Mouse (Mus musculus) hindbrain, embryonic 11.5 days (tissue): ENCODE data around the gene Fgfr2. TPM values are rescaled to one million over a fixed set of nuclear protein-coding genes. Genes with fewer than 3 reads are reported as not detected.
"Not testable (repeated sequence)": the region's sequence is repeated elsewhere in the genome, so short reads cannot be mapped to it uniquely, and the experiment has no call there.

ENCODE experiments used
- ATAC-seq: fragments of 200-750 bp; cut with Nextera tagmentation; 2 replicates; pipeline ENCODE4 v1.8.0; 2017; ENCODE audit warnings: mild to moderate bottlenecking, moderate TSS enrichment, moderate library complexity; ENCODE audit not compliant: low FRiP score
- DNase-seq: peaks from one replicate; pipeline ENCODE4 v3.0.0-alpha.2; 2015; ENCODE audit warnings: low spot score
- H3K27ac ChIP-seq: fragments of 300-500 bp; sonication (generic); 2 replicates; pipeline ENCODE4 v1.5.1; 2014; ENCODE audit warnings: mild to moderate bottlenecking, low read depth, low read length
- H3K27me3 ChIP-seq: fragments of 300-500 bp; sonication (generic); 2 replicates; pipeline ENCODE4 v1.6.1; 2014; ENCODE audit warnings: mild to moderate bottlenecking, low read length, moderate library complexity, mixed read lengths; ENCODE audit not compliant: control insufficient read depth, insufficient read depth
- H3K36me3 ChIP-seq: fragments of 300-500 bp; sonication (generic); 2 replicates; pipeline ENCODE4 v1.6.1; 2014; ENCODE audit warnings: mild to moderate bottlenecking, low read length, moderate library complexity, mixed read lengths; ENCODE audit not compliant: control insufficient read depth, insufficient read depth
- H3K4me1 ChIP-seq: fragments of 300-500 bp; sonication (generic); replicated peaks from 2 replicates; pipeline ENCODE4 v1.6.1; 2014; ENCODE audit warnings: low read length, mixed read lengths; ENCODE audit not compliant: control insufficient read depth, insufficient read depth
- H3K4me2 ChIP-seq: fragments of 300-500 bp; sonication (generic); replicated peaks from 2 replicates; pipeline ENCODE4 v1.6.1; 2014; ENCODE audit warnings: mild to moderate bottlenecking, low read depth, low read length
- H3K4me3 ChIP-seq: fragments of 300-500 bp; sonication (generic); 2 replicates; pipeline ENCODE4 v1.5.1; 2014; ENCODE audit warnings: low read depth, low read length
- H3K9ac ChIP-seq: fragments of 300-500 bp; sonication (generic); 2 replicates; pipeline ENCODE4 v1.6.1; 2014; ENCODE audit warnings: low read depth, low read length
- H3K9me3 ChIP-seq: fragments of 300-500 bp; sonication (generic); 2 replicates; pipeline ENCODE4 v1.6.1; 2016; ENCODE audit warnings: low read length; ENCODE audit not compliant: control insufficient read depth
- WGBS: fragments of 180-500 bp; shearing (Covaris S2); extraction: QIAGEN DNeasy Blood & Tissue Kit; methylation state at CpG from one replicate; pipeline ENCODE4 v1.1.7; 2014; 5-methylcytosine and 5-hydroxymethylcytosine counted together
- polyA plus RNA-seq: library from polyadenylated mRNA; unstranded; fragments of >200 nt; fragmentation: Nextera tagmentation; extraction: Ambion mirVana; gene quantifications from 2 replicates; pipeline ENCODE4 v1.2.1, GENCODE M21; 2014

Gene Fgfr2
- polyA plus RNA-seq, 1 experiment from 2014 or later: 71.3 TPM

DNA sequence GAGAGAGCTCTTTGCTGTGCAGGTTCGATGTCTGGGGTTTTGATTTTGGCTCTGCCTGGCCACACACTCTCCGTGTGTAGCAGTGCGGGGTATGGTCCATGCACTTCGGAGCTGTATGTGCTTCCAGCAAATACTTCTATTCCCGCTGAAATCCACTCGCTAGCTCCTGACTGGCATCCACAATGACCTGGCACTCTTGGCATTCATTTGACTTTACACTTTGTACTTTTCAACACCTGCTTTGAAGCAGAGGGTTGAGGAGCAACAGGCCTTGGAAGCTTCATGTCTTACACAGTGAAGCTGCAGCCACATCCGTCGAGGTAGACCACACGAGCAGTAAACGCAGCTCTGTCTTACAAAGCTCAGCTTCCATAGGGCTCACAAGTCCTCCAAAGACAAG lies 2715.5 kb downstream of the Fgfr2 start:
- no peak overlapping the region for H3K4me2 ChIP-seq
- no peaks in the 10 kb centered on the region for H3K27me3 ChIP-seq
- DNase-seq: no peak
- no peak for ATAC-seq
- 91% methylated on average over 10 of the region's 10 CpGs for WGBS
- no peak overlapping the region for H3K4me3 ChIP-seq
- H3K36me3 ChIP-seq: no peaks in the 10 kb centered on the region
- no peaks in the 10 kb centered on the region for H3K4me1 ChIP-seq
- H3K27ac ChIP-seq: no peak overlapping the region
- H3K9ac ChIP-seq: no peak overlapping the region
- H3K9me3 ChIP-seq: no peaks in the 10 kb centered on the region

DNA sequence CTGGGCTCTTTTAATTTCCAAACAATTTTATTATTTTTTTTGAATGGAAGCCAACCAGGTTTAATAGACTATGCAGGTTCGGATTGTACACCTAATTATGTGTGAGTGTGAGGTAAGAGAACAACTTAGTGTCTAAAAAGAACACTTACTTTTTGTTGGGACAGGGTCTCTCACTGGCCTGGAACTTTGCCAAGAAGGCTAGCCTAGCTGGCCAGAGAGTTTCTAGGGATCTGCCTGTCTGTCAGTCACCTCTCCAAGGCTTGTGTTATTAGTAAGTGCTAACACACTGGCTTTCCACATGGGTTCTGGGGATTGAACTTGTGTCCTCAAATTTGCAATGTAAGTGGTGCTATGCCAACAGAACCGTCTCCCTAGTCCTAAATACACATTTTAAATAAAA lies 2719.8 kb downstream of the Fgfr2 start:
- Histone ChIP-seq H3K4me3 (no peak overlapping the region), H3K27me3 (no peaks in the 10 kb centered on the region), H3K9ac (no peak overlapping the region), H3K4me1 (no peaks in the 10 kb centered on the region), H3K9me3 (no peaks in the 10 kb centered on the region), H3K36me3 (no peaks in the 10 kb centered on the region), H3K27ac (no peak overlapping the region), H3K4me2 (no peak overlapping the region)
- DNase-seq: no peak
- 86% methylated on average over 2 of the region's 2 CpGs for WGBS
- no peak for ATAC-seq

DNA sequence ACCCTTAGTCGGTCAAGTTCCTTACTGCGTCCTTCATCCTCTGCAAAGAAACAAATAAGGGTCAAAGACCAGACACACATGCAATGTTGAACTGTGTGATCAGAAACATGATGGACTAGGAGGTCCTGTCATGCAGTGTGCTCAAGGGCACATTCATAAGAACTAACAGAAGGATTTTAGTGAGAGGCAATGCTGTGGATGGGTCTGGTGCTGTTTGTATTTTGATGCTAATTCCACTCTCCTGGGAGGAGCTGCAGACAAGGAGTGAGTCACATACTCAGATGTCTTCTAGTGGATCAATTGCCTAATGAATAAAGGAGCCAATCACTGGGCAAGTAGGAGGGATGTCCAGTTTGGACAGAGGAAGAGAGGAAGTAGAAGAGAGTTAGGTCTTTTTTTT lies 2728.5 kb downstream of the Fgfr2 start:
- H3K9ac ChIP-seq: no peak overlapping the region
- no peak overlapping the region for H3K4me2 ChIP-seq
- H3K36me3 ChIP-seq: no peaks in the 10 kb centered on the region
- H3K27ac ChIP-seq: no peak overlapping the region
- no peaks in the 10 kb centered on the region for H3K27me3 ChIP-seq
- WGBS: 91% methylated on average over 2 of the region's 2 CpGs
- no peak overlapping the region for H3K4me3 ChIP-seq
- no peaks in the 10 kb centered on the region for H3K9me3 ChIP-seq
- H3K4me1 ChIP-seq: no peaks in the 10 kb centered on the region
- no peak for DNase-seq
- no peak for ATAC-seq

DNA sequence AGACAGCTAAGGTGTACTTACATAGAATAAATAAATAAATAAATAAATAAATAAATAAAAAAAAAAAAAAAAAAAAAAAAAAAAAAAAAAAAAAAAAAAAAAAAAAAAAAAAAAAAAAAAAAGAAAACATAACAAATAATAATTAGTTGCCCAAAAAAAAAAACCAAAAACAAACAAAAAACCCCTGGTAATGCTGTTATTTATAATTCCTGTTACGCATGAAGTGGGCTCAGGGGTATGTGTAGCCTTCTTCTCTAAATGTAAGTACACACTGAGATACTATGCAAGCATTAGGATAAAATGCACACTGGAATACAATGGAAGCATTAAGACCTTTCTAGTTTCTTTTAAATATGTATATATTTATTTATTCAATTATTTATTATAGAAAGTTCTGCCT lies 2733.1 kb downstream of the Fgfr2 start:
- H3K9me3 ChIP-seq, H3K4me1 ChIP-seq, H3K27me3 ChIP-seq, ATAC-seq, H3K36me3 ChIP-seq, H3K9ac ChIP-seq, DNase-seq, H3K27ac ChIP-seq, H3K4me2 ChIP-seq, H3K4me3 ChIP-seq: not testable (repeated sequence)
- WGBS: 98% methylated on average over 1 of the region's 1 CpGs

DNA sequence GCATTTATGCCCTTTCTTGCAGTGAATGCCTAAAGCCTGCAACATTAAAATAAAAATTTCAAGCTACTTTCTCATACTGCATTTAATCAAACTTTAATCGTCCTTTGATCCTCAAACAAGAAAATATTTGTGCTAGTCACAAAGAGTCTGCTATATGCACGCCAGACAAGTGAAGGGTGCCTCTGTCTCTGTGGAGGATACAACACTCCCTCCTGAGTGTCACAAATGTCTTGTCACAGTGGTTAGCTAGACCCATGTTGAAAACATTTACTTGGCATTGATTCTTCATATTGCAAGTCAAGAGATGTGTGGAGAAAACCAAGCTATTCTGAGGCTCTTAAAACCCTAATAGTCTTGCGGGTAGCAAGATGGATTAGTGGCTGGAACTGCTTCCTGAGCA lies 2736.8 kb downstream of the Fgfr2 start:
- peak overlapping the region; percentile 58 for H3K27ac ChIP-seq
- no peak overlapping the region for H3K4me3 ChIP-seq
- no peak overlapping the region for H3K9ac ChIP-seq
- H3K36me3 ChIP-seq: no peaks in the 10 kb centered on the region
- WGBS: 41% methylated on average over 3 of the region's 3 CpGs
- DNase-seq (no peak), ATAC-seq (no peak)
- H3K27me3 ChIP-seq: no peaks in the 10 kb centered on the region
- no peaks in the 10 kb centered on the region for H3K9me3 ChIP-seq
- peaks cover 2% of the 10 kb centered on the region; the same call in 1 of the 2 replicates for H3K4me1 ChIP-seq
- no peak overlapping the region for H3K4me2 ChIP-seq

DNA sequence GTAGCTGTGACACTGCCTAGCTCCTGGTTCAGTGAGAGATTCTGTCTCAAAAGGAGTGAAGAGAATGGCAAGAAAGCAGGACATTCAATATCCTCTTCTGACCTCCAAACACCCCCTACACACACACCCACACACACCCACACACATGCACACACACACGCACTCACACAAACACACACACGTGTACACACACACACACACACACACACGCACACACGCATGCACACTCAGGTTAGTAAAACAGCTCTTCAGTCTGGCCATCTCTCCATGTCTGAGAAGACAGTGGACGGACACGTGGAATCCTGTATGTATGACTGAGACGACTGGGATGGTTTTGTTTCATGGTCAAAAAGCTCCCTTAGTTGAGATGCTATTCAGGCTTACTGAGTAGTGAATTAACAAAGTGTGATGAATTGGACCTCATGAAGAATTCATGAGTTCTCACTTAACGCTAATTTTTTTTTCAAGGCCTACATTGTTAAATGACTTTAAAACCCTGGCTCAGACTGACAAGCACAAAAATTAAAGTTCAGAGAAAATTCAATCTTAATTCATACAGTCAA lies 2737.3 kb downstream of the Fgfr2 start:
- no peaks in the 10 kb centered on the region for H3K36me3 ChIP-seq
- no peaks in the 10 kb centered on the region for H3K9me3 ChIP-seq
- DNase-seq: no peak
- peak; percentile 57; the same call in 1 of the 2 replicates for ATAC-seq
- no peak overlapping the region for H3K4me2 ChIP-seq
- H3K9ac ChIP-seq: no peak overlapping the region
- peaks cover 2% of the 10 kb centered on the region; the same call in 1 of the 2 replicates for H3K4me1 ChIP-seq
- H3K27ac ChIP-seq: peak overlapping the region; percentile 53
- no peaks in the 10 kb centered on the region for H3K27me3 ChIP-seq
- H3K4me3 ChIP-seq: no peak overlapping the region
- 53% methylated on average over 8 of the region's 8 CpGs for WGBS

DNA sequence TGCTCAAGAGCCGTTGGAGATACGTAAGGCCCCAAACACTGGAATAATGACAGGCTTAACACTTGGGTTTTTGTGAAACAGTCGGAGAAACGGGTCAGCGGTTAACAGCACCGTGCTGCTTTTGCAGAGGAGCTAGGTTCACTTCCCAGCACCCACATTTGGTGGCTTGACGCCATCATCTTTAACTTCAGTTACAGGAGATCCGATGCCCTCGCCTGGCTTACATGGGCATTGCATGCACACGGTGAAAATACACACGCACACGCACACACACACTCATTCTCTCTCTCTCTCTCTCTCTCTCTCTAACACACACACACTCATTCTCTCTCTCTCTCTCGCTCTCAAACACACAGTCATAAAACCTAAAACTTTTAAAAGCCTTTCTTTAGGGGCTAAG lies 2741.0 kb downstream of the Fgfr2 start:
- H3K36me3 ChIP-seq: no peaks in the 10 kb centered on the region
- no peak overlapping the region for H3K9ac ChIP-seq
- DNase-seq: no peak
- no peak overlapping the region for H3K27ac ChIP-seq
- H3K4me1 ChIP-seq: peaks cover 2% of the 10 kb centered on the region; the same call in 1 of the 2 replicates
- H3K9me3 ChIP-seq: no peaks in the 10 kb centered on the region
- H3K4me3 ChIP-seq: no peak overlapping the region
- no peak overlapping the region for H3K4me2 ChIP-seq
- no peaks in the 10 kb centered on the region for H3K27me3 ChIP-seq
- ATAC-seq: no peak
- 89% methylated on average over 13 of the region's 13 CpGs for WGBS

DNA sequence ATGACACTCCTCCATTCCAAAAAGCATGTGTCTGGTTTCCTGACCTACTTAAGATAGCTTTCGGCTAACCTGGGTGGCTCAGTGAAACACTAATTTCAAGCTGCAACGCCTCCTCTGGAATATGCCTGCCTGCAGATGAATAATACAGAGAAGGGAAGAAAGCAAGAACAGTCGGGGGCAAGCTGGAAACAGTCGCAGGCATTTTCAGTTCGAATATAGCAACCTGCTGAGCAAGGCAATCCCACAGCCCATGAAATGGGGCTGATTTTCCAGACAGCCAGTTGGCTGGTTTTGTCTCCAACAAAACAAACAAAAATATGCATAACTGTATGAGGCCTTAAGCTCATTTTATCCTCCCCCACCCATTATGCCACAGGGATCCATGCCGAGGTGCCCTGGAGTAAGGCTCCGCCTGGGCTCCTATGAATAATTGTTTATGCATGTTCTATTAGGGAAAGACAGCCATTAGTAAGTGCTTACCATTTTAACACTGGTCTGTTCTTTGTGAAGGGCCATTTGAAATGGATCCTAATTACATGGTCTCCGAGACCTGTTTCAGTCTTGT lies 2741.7 kb downstream of the Fgfr2 start:
- Histone ChIP-seq H3K9me3 (no peaks in the 10 kb centered on the region), H3K4me1 (peaks cover 2% of the 10 kb centered on the region; the same call in 1 of the 2 replicates), H3K36me3 (no peaks in the 10 kb centered on the region), H3K4me3 (no peak overlapping the region), H3K27me3 (no peaks in the 10 kb centered on the region), H3K27ac (peak overlapping the region; percentile 24; the same call in 1 of the 2 replicates), H3K9ac (no peak overlapping the region), H3K4me2 (no peak overlapping the region)
- ATAC-seq: 0 out of 2 replicates have a peak, but pooled peaks have one; percentile 49
- DNase-seq: no peak
- WGBS: 65% methylated on average over 8 of the region's 8 CpGs

DNA sequence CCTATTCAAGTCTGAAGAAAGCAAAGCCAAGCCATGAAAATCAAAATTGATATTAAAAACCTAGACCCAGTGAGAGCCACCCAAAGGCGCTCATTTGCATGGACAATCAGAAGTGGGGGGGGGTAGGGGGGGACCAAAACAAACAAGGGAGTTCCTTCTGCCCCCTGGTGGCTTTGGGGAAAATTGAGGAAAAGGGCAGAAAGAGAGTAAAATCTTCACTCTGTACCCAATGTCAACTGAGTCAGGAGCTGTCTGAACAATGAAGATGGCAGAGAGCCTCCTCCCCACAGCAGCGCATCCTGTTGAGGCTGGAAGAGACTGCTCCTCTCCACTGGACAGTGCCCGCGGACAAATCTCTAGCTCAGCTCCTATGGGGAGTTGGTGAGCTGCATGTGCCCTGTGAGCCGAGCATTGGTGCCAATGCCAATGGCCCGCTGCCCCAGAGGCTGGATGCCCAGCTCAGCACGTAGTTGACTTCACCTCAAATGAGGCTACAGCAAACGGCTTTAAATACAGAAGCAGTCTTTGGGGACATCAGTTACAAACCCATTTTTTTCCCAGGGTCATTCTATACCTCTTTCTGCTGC lies 2742.3 kb downstream of the Fgfr2 start:
- no peaks in the 10 kb centered on the region for H3K36me3 ChIP-seq
- DNase-seq: no peak
- no peaks in the 10 kb centered on the region for H3K27me3 ChIP-seq
- WGBS: 81% methylated on average over 8 of the region's 8 CpGs
- no peaks in the 10 kb centered on the region for H3K9me3 ChIP-seq
- H3K4me3 ChIP-seq: no peak overlapping the region
- ATAC-seq: no peak
- no peak overlapping the region for H3K4me2 ChIP-seq
- no peak overlapping the region for H3K9ac ChIP-seq
- no peak overlapping the region for H3K27ac ChIP-seq
- H3K4me1 ChIP-seq: no peaks in the 10 kb centered on the region
